Mouse (Mus musculus) thymus, adult 18-20 months (tissue): ENCODE measurements around the gene Rgs13.
"Not testable (repeated sequence)": the region's sequence is repeated elsewhere in the genome, so short reads cannot be mapped to it uniquely, and the experiment has no call there.

Experiments used
- DNase-seq, 2 experiments: peaks; one replicate each; pipeline ENCODE4 v3.0.0; 2022; ENCODE audit warnings: mixed read lengths in 2 of 2

Gene Rgs13

DNA sequence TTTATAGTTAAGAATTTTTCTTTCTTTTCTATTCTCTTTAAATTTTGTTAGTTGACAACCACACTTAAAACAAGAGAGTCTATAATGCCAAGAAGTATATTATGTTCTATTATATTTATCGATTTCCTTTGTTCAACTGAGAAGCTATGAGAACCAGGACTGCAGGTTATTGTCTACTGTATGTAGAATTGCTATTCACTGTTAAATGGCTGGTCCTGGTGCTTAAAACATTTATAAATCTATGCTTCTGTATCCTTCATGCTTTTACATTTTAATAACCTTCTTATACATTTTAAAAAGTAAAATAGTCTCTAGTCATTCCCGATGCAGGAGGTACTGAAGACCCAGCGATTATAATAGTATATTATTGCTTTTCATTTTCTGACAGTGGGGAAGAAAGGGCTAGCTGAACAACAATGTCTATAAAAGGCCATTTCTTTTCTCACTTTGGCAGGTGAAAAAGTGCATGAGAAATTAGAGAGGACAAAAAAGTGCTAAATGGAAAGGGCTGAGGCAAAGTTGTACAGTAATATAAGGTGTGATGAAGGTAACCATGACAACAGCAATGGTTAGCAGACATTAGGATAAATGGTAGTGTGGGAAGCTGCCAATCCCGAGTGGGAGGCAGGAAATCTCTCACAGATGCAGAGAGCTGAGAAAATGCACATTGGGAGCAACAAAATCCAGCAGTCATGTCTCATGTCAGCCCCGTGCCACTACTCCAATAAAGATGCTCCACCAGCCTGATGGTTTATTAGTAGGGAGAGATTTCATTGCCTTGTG lies 25.6 kb downstream of the Rgs13 start:
- no peak for DNase-seq

DNA sequence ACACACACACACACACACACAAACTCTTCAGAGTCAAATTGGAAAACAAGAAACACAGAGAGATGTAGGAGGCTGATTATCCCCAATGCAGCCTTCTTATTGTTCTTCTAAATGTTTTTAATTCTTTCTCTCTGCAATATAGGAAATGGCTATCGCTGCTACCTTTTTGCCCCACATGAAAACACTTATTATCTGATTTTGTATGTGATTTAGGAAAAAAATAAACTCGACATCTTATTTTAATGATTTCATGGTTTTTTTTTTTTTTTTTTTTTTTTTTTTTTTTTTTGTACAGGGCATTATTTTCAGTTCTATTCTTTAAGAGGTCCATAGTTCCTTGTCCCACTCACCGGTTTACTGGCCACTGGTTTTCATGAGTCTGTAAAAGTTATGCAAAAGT lies 27.2 kb downstream of the Rgs13 start:
- no peak for DNase-seq

DNA sequence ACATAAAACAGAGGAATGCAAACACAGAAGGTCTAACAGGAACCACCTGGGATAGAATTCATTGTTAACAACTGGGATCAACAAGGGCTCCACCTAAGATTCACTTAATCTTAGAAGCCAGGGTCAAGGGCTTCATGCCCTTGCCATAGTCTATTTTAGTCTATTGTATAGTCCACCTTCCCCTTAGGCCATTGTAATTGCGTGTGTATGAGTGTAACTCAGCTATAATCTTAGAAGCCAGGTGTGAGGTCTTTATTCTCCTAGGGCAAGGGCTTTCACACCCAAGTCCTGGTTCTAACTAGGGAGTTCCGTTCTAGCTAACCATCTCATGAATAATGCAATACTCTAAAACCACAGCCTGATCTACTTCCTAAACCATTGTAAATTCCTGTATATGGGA lies 35.8 kb downstream of the Rgs13 start:
- DNase-seq, result not testable (repeated sequence)

DNA sequence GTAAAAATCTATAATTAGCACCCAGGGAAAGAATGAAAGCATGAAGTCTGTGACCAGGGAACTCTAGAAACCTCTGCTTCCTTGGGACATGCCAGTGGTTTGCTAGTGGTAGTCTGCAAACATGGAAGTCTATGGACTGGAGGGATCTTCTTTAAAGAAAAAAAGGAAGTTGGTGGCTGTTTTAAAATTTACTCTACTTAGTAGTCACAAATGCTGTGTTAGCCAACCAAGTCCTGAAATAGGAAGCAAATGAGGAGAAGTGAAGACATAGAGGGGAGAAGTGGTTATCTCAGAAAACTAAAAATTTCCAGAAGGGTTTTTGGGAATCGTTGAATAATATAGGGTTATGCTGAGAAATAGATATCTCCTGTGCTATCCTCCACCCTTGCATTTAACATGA lies 37.3 kb downstream of the Rgs13 start:
- DNase-seq, result no peak

DNA sequence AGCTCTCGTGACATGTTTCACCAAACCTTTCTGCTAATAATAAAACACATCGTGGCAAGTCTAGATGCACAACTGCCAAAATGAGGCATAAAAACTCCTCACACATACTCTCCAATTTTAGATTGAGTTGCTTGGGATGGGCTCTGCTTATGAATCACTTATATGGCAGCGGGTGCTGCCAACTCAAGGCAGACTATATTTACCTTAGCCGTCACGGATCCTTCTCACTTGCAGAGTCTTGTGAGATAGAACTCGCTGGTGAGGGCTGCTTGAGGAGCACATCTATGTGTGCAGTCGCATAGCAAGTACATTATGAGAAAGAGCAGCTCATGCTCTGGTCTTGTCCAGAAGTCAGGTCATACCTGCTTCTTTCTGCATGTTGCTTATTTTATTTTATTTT lies 49.2 kb downstream of the Rgs13 start:
- DNase-seq, result no peak

DNA sequence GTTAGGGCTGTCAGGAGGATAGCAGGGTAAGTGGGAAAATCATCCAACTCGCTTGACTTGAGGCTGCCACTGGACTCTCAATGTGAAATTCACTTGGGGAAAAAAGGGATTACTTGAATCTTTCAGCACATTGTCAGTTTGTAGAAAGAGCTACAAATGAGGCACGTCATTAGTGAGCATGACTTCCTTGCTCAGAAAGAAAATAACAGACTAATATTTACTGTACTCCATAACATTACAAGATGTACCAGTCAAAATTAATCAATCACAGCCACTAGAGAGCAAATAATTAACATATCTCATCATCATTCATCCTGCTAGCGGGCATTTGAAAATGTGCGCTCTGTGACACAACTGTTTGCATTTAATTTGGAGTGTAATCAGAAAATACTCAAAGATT lies 57.1 kb downstream of the Rgs13 start:
- no peak for DNase-seq

DNA sequence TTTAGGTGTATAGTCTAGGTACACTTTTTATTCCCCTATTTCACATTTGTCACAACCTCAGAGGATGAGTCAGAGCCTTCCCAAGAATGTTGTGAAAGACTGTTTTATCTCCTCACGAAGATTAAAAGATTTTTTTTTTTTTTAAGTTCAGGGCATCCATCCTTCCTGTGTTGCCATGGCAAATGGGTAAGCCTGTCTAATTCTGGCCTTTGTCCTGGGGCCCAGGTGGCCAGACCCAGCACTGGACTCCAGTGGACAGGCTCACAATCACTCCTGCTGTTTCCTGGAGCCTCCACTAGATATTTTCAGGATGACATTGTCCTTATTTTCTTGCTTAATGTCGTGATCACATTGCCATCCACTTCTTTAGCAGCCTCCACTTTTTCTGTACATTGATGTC lies 57.7 kb downstream of the Rgs13 start:
- no peak for DNase-seq

DNA sequence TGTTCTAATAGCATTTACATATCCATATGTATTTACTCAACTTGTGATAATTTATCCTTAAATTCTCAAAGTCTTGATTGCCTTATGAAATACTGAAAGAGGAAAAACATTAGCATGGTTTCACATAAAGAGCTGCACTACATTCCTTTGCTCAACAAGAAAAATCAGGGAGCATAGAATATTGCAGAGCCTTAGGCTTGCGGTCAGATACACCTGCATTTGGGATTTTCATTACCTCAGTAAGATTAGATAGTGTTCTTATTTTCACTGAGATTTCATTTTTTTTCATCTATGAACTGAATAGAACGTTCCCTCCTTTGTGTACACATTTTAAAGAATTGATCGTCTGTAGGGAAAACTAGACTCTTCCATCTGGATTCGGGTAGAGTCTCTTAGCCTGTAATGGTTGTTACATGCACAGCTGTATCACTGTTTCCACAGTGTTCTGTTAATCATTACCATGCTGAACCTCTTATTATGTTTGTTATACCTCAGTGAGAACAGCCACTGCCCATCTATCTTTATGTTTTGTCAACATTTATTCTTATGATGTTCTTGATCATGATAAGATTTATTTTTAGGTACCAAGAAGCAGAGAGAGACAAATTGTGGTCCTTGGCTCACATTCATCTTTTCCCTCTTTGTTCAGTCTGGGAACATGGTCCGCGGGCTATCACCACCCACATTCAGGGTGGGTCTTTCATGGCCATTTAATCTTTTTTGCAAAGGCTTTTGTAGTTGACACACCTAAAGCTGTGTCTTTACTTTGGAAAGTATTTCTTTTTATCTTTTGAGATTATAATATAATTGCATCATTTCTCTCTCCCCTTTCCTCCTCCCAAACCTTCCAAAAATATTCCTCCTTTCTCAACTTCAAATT lies 61.1 kb downstream of the Rgs13 start:
- no peak for DNase-seq

DNA sequence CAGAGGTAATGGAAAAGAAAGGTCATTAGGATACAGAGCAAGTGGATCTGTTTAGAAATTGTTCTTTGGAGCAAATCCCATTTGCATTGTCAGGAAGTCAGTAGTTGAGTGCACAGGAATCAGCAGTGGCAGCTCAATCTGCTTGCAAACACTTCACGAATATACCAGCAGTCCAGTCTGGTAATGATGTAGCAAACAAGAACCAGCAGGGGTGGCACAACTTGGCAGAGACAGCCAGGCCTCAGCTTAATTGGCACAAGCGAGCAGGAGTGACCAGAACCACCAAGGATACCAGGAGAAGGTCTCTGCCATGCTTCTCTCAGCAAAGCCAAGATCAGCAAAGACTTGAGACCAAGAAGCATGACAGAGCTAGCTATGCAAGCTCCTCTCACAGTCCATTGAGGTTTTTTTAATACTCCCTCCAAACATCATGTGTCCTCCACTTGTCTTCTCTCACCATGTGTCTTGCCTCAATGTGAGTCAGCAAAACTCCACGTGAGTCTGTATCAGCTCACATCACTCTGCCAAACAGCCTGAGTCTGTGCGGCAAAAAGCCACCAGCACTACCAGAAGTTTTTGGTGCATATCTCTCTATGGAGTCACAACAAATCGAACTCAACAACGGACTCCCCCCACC lies 63.6 kb downstream of the Rgs13 start:
- DNase-seq, result no peak

DNA sequence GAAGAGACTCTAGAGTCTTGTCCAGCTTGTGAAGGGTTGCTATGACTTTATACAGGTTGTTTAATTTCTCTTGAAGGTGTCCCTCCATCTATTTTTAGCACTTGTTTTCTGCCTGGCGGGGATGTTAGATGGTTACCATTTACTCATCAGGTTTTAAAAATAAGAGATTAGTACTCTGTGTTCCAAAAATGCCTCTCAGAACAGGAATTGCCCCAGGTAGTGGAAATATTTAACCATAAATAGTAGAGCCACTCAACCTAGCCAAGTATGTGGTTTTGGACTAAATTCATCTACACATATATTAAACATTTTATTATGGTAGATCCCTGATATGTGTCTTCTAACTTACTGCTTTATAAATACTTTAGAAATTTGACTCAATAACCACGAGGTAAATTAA lies 64.2 kb downstream of the Rgs13 start:
- DNase-seq, result no peak

DNA sequence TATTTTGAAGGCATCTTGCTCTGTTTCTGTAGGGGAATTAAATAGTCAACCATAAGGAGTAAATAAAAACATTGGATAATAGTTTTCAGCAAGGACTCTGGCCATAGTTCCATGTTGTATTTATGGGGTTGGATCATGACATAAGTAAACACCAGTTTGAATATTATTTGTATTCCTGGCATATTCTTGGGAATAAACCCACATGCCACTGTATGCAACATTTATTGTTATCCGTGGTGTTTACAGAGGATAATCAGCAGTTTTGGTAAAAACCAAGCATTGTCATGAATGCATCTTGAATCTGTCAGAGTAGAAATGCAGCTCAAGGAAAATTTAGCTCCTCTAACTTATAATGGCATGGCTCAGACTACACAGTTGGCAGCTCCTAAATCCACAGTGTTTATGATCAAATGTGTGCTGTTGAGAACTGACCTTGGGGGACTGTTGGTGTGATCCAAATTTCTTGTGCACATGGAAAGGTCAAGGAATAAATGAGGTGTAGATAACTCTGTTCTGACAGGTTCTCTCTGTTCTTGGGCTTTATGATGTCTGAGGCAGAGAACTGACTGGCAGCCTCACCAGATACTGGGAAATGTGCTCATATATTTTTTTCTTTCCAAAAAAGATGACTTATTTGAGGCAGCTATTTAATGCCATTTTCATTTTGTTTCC lies 78.4 kb downstream of the Rgs13 start:
- no peak for DNase-seq

DNA sequence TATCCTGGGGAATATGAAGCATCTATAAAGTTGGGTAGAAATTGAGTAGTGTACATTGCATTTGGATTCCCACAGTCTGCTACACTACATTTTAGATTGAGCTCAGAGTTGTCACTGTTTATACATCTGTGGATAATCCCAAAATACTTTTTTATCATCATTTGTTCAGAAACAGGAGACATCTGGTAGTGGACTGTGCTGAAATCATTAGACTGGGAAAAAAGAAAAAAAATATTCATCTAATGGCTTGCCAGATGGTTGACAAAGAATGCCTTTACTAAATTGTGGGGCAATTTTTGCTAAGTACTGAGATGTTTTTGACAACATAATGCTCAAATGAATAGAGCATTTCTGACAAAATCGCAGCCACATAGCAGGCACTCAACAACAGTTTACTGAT lies 86.8 kb downstream of the Rgs13 start:
- DNase-seq, result no peak
